In the genomic region with DNA sequence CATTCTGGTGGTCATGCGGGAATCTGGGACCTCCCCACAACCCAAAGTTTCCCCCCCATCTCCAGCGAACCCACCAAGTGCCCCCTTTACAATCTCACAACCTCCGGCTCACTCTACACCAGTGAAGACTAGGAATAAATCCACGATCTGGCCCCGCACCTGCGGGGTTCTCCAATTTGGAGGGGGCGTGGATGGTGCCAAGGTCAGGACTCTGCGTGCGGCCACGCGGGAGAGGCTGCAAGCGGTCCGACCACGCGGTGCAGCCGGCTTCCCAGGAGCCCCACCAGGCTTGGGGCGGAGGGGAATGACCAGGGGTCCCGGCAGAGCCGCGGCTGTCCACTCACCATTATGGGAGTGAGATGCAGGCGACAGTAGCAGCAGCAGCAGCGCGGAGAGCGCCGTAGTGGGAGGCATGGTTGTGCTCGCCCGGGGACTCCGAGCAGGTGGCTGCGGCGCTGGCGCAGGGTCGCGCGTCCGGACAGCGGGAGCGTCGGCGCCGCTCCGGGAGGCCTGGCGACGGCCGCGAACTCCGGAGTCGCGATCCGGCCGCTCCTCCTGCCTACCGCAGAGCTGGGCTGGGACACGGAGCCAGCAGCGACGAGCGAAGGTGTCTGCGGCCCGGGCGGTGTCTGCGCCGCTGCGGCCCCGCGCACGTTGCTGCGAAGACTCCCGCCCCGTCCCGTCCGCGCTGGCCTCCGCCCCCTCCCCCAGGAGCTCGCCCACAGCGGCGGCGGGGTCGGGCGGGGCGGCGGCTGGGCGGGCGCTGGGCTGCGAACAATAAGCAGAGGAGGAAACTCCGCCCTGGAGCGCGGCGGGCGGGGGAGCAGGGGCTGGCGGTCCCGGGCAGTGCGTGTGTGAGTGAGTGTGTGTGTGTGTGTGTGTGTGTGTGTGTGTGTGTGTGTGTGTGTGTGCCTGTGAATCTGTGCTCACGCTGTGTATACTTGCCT, we compare ENCODE assay signal across 8 mouse cellular contexts. TPM values are rescaled to one million over a fixed set of nuclear protein-coding genes. Genes with fewer than 3 reads are reported as not detected.
DNase-seq lines count a peak whose midpoint lies in the region; ATAC-seq and TF ChIP-seq lines count a peak whose summit lies in the region.

Podxl (minus strand) TSS at position 747 of the 947 bp plus-strand sequence.

- peak within 1 kb of the TSS; percentile 75 for H3K27ac ChIP-seq in hindbrain, embryonic 13.5 days

- ATAC-seq in G1E (ENCODE audit: extremely low read depth, insufficient number of reproducible peaks, low FRiP score, poor library complexity, severe bottlenecking) = 0 out of 2 replicates have a peak, but pooled peaks have one; percentile 9
- peak; percentile 84 for ATAC-seq in hindbrain, embryonic 13.5 days (ENCODE audit: low FRiP score)

- DNase-seq in G1E (ENCODE audit: low spot score) = peak; percentile 88
- DNase-seq in cerebellum, adult 8-10 months = peak; percentile 10
- peak; percentile 52 for DNase-seq in gastrocnemius, adult 18-20 months (ENCODE audit: low spot score)
- peak; percentile 61 to 63 for DNase-seq in layer of hippocampus, postnatal 36 days
- DNase-seq in lung, postnatal 36 days = peak; percentile 92
- peak; percentile 80 for DNase-seq in retina, postnatal 7 days (ENCODE audit: low read depth, low spot score)
- DNase-seq in thymus, postnatal 4 days = peak; percentile 76

- under 1% methylated on average over 76 of the region's 91 CpGs for WGBS in hindbrain, embryonic 13.5 days

- H3K9me3 ChIP-seq in G1E (replicated peaks) = no peaks in the 10 kb centered on the region
- H3K9me3 ChIP-seq in hindbrain, embryonic 13.5 days = no peaks in the 10 kb centered on the region

- H3K36me3 ChIP-seq in G1E (replicated peaks) = peaks cover 36% of the 10 kb centered on the region
- no peaks in the 10 kb centered on the region for H3K36me3 ChIP-seq in hindbrain, embryonic 13.5 days

- TF ChIP-seq CTCF in G1E (IDR thresholded peaks at IDR 0.05; ENCODE audit: low read depth, low read length) = no peak

- H3K4me1 ChIP-seq in G1E (ENCODE audit: insufficient read depth, low read depth, low read length) = peaks cover 89% of the 10 kb centered on the region
- H3K4me1 ChIP-seq in hindbrain, embryonic 13.5 days (replicated peaks) = peaks cover 59% of the 10 kb centered on the region

- H3K9ac ChIP-seq in hindbrain, embryonic 13.5 days = peak within 1 kb of the TSS; percentile 91

- H3K4me2 ChIP-seq in hindbrain, embryonic 13.5 days = peak within 1 kb of the TSS; percentile 88

- H3K4me3 ChIP-seq in G1E (ENCODE audit: low read depth, low read length) = peak within 1 kb of the TSS; percentile 97
- H3K4me3 ChIP-seq in hindbrain, embryonic 13.5 days = peak within 1 kb of the TSS; percentile 80

- no peaks in the 10 kb centered on the region for H3K27me3 ChIP-seq in G1E (ENCODE audit: insufficient read depth, low read length)
- 0 out of 2 replicates have a peak, but pooled peaks cover 7% of the 10 kb centered on the region for H3K27me3 ChIP-seq in hindbrain, embryonic 13.5 days

RNA-seq across cellular contexts. Expression of gene Podxl, which starts in this region (rescaled TPM):
- 45.3 and 59.2 TPM in 2 replicates for total RNA-seq in G1E (2014; fragmentation: Nextera tagmentation)
- 42.3 and 46.1 TPM in 2 replicates for total RNA-seq in G1E (2017)
- polyA plus RNA-seq in G1E (2012) = 49.7 and 61.2 TPM in 2 replicates
- 10 to 100 TPM; 13.1 to 28.0 TPM for total RNA-seq in gastrocnemius, adult 18-20 months (2021)
- 13.4 and 14.1 TPM in 2 replicates for polyA plus RNA-seq in hindbrain, embryonic 13.5 days (2015; fragmentation: Nextera tagmentation; extraction: Ambion mirVana)
- 10 to 100 TPM; 13.2 to 14.7 TPM for total RNA-seq in layer of hippocampus, postnatal 36 days (2021)

Comparison
In these comparisons a context has a peak if more than half of its experiments do, and no peak if none do; other contexts are left out.
1. Peak in every context shown above with its lines: DNase-seq, ATAC-seq, H3K4me3 ChIP-seq and H3K27ac ChIP-seq.
2. DNase-seq: peak in every context shown above with its lines; median percentile 92 in lung, postnatal 36 days; 88 in G1E; 80 in retina, postnatal 7 days; 76 in thymus, postnatal 4 days; 62 in layer of hippocampus, postnatal 36 days; 52 in gastrocnemius, adult 18-20 months; 10 in cerebellum, adult 8-10 months.